In the genomic region with DNA sequence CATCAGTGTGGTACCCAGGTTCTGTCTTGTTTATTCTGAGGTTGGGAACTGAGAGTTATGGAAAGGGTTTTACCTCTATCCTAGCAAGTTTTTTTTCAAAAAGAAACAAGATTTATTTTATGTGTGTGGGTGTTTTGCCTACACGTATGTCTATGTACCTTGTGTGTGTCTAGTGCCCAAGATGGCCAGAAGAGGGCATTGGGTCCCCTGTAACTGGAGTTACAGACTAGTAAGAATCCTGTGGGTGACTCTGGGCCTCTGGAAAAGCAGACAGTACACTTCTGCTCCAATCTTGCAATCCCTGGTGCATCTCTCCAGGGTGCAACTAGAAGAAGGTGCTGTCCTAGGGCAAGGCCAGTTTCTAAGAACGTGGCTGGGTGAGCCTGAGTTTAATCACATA, we compare ENCODE assay signal across 23 mouse cellular contexts.
DNase-seq lines count a peak whose midpoint lies in the region; TF ChIP-seq lines count a peak whose summit lies in the region.
"Had no signal": no experiment of that assay in that cellular context is flagged by ENCODE, and none has a peak within 500 bp of the region (broad histone marks: within the 10 kb centered on the region; RNA-seq: fewer than 3 reads in every experiment).

No protein-coding gene starts in this region.

- H3K9ac ChIP-seq in MEL (ENCODE audit: control insufficient read depth, low read depth, low read length, poor library complexity, severe bottlenecking) = no peak overlapping the region
- H3K9ac ChIP-seq: embryonic facial prominence, embryonic 13.5 days; forebrain, embryonic 13.5 days; heart, embryonic 12.5 days; limb, embryonic 15.5 days; liver, embryonic 15.5 days; midbrain, embryonic 12.5 days had no signal

- H3K4me1 ChIP-seq in MEL (ENCODE audit: control insufficient read depth in 1 of 2, insufficient read depth in 2 of 2, low read length in 2 of 2) = no peaks in the 10 kb centered on the region
- H3K4me1 ChIP-seq: embryonic facial prominence, embryonic 13.5 days; heart, embryonic 12.5 days; limb, embryonic 15.5 days; liver, embryonic 15.5 days had no signal

- peak; percentile 51 for TF ChIP-seq RAD21 in MEL (IDR thresholded peaks at IDR 0.05; ENCODE audit: low read depth, low read length)

- DNase-seq in gastrocnemius, adult 2 months = no peak
- DNase-seq in gastrocnemius, postnatal 10 days = no peak
- no peak for DNase-seq in layer of hippocampus, adult 2 months (ENCODE audit: low spot score in 2 of 2)
- DNase-seq in layer of hippocampus, postnatal 36 days = no peak
- DNase-seq in 3T3-L1 (ENCODE audit: low read depth, low spot score) (peak; percentile 19), MEL (ENCODE audit: low read depth, low spot score) (peak; percentile 23)
- DNase-seq in cerebellum, postnatal 14 days = no peak
- DNase-seq: adrenal gland, postnatal 14 days; cerebellum, adult 8-10 months; heart, adult 11 months; heart, postnatal 14 days; kidney, postnatal 36 days; layer of hippocampus, adult 9-11 months; left cerebral cortex, postnatal 4 days; thymus, postnatal 14 days had no signal

- intact Hi-C loops in gastrocnemius, adult 2 months (cut with DNase I) = no loop called here

- no peaks in the 10 kb centered on the region for H3K27me3 ChIP-seq in MEL (ENCODE audit: control insufficient read depth in 1 of 2, insufficient read depth in 2 of 2, low read length in 2 of 2)
- H3K27me3 ChIP-seq: embryonic facial prominence, embryonic 13.5 days; forebrain, embryonic 13.5 days; heart, embryonic 12.5 days; limb, embryonic 15.5 days; liver, embryonic 15.5 days; midbrain, embryonic 12.5 days had no signal

- H3K9me3 ChIP-seq in MEL (replicated peaks; ENCODE audit: insufficient read depth, low read length) = no peaks in the 10 kb centered on the region
- H3K9me3 ChIP-seq: embryonic facial prominence, embryonic 13.5 days; forebrain, embryonic 13.5 days; heart, embryonic 12.5 days; limb, embryonic 15.5 days; liver, embryonic 15.5 days; midbrain, embryonic 12.5 days had no signal

- TF ChIP-seq POLR2A in MEL (IDR thresholded peaks at IDR 0.05; ENCODE audit: control insufficient read depth in 1 of 2, insufficient read depth in 1 of 2, low read depth in 1 of 2, low read length in 2 of 2, poor library complexity in 1 of 2) = no peak

- no peak for TF ChIP-seq EP300 in MEL (IDR thresholded peaks at IDR 0.05; ENCODE audit: low read depth in 1 of 2, low read length in 2 of 2)

- TF ChIP-seq CTCF in gastrocnemius, adult 2 months (IDR thresholded peaks at IDR 0.05) = peak; percentile 9; the same call in 1 of the 2 replicates
- TF ChIP-seq CTCF in layer of hippocampus, adult 2 months (conservative IDR thresholded peaks at IDR 0.05) = 0 out of 2 replicates have a peak, but pooled peaks have one; percentile 5
- TF ChIP-seq CTCF in MEL (IDR thresholded peaks at IDR 0.05 in 2 of 3, conservative IDR thresholded peaks at IDR 0.05 in 1 of 3; ENCODE audit: control insufficient read depth in 1 of 3, insufficient read depth in 1 of 3, low read depth in 2 of 3, low read length in 3 of 3, poor library complexity in 1 of 3, severe bottlenecking in 1 of 3) = peak in 2 of 3 experiments; percentile 9 to 43; a peak in 3 of 6 replicates

- no peak overlapping the region for H3K4me3 ChIP-seq in gastrocnemius, adult 2 months
- H3K4me3 ChIP-seq in layer of hippocampus, adult 2 months = no peak overlapping the region
- no peak overlapping the region for H3K4me3 ChIP-seq in MEL (ENCODE audit: control insufficient read depth in 1 of 2, insufficient read depth in 1 of 2, low read depth in 2 of 2, low read length in 2 of 2)
- H3K4me3 ChIP-seq: embryonic facial prominence, embryonic 13.5 days; erythroblast, embryonic 14.5 days; forebrain, embryonic 13.5 days; heart, embryonic 12.5 days; left cerebral cortex, adult 2 months; limb, embryonic 15.5 days; liver, embryonic 15.5 days; midbrain, embryonic 12.5 days had no signal

- no peaks in the 10 kb centered on the region for H3K36me3 ChIP-seq in MEL (ENCODE audit: control insufficient read depth in 1 of 2, insufficient read depth in 2 of 2, low read length in 2 of 2)
- H3K36me3 ChIP-seq: embryonic facial prominence, embryonic 13.5 days; heart, embryonic 12.5 days; limb, embryonic 15.5 days; liver, embryonic 15.5 days; midbrain, embryonic 12.5 days had no signal

- H3K79me2 ChIP-seq in MEL (ENCODE audit: control insufficient read depth, insufficient read depth, low read length, poor library complexity) = no peaks in the 10 kb centered on the region

- H3K27ac ChIP-seq in gastrocnemius, adult 2 months = no peak overlapping the region
- H3K27ac ChIP-seq in layer of hippocampus, adult 2 months = no peak overlapping the region
- H3K27ac ChIP-seq in MEL (ENCODE audit: control insufficient read depth, low read depth, low read length) = no peak overlapping the region
- H3K27ac ChIP-seq: embryonic facial prominence, embryonic 13.5 days; forebrain, embryonic 13.5 days; left cerebral cortex, adult 2 months; limb, embryonic 15.5 days; liver, embryonic 15.5 days; midbrain, embryonic 12.5 days had no signal

TF ChIP-seq in MEL, 35 proteins besides CTCF, POLR2A, EP300 and RAD21:
- TF ChIP-seq NRF1 (IDR thresholded peaks at IDR 0.05; ENCODE audit: insufficient read depth, low read depth, low read length, poor library complexity, severe bottlenecking) (no peak), KAT2A (conservative IDR thresholded peaks at IDR 0.05; ENCODE audit: low read depth, low read length) (no peak), SMC3 (IDR thresholded peaks at IDR 0.05; ENCODE audit: low read depth, low read length) (peak; percentile 54), TBP (IDR thresholded peaks at IDR 0.05; ENCODE audit: low read depth, low read length) (no peak), HCFC1 (IDR thresholded peaks at IDR 0.05; ENCODE audit: low read depth, low read length) (no peak), POLR2AphosphoS2 (IDR thresholded peaks at IDR 0.05; ENCODE audit: low read length) (no peak), NELFE (IDR thresholded peaks at IDR 0.05; ENCODE audit: low read depth, low read length) (no peak), ZC3H11A (IDR thresholded peaks at IDR 0.05; ENCODE audit: low read depth, low read length) (peak; percentile 35; the same call in 1 of the 2 replicates), ZMIZ1 (IDR thresholded peaks at IDR 0.05; ENCODE audit: low read depth, low read length) (no peak), USF1 (IDR thresholded peaks at IDR 0.05; ENCODE audit: low read depth, low read length) (no peak)

Comparison
In these comparisons a context has a peak if more than half of its experiments do, and no peak if none do; other contexts are left out.
1. DNase-seq: peak in 3T3-L1 (single experiment) and MEL (single experiment); none in gastrocnemius, adult 2 months (single experiment), gastrocnemius, postnatal 10 days (single experiment), layer of hippocampus, adult 2 months (0 of 2), layer of hippocampus, postnatal 36 days (0 of 2) and cerebellum, postnatal 14 days (0 of 2).
2. Peak in every context shown above with its lines, with median percentiles within 50 percentile points of each other: CTCF ChIP-seq.